Mouse (Mus musculus) heart, postnatal 25 days (tissue): Measurements from ENCODE around the gene Gm9508. TPM values are rescaled to one million over a fixed set of nuclear protein-coding genes. Genes with fewer than 3 reads are reported as not detected.
"Not testable (repeated sequence)": the region's sequence is repeated elsewhere in the genome, so short reads cannot be mapped to it uniquely, and the experiment has no call there.

Experiments used
- DNase-seq: peaks from one replicate; pipeline ENCODE4 v3.0.0; 2022; ENCODE audit warnings: low spot score
- intact Hi-C: fragments of 180-260 bp; cut with DNase I; formaldehyde crosslinking; loops from one replicate; pipeline ENCODE4 v1.15.1; 2025
- total RNA-seq, 2 experiments: library from RNA; stranded (reverse); gene quantifications; 2 replicates each; pipeline ENCODE4 v1.2.3; 2021

Gene Gm9508
- total RNA-seq = not detected

DNA sequence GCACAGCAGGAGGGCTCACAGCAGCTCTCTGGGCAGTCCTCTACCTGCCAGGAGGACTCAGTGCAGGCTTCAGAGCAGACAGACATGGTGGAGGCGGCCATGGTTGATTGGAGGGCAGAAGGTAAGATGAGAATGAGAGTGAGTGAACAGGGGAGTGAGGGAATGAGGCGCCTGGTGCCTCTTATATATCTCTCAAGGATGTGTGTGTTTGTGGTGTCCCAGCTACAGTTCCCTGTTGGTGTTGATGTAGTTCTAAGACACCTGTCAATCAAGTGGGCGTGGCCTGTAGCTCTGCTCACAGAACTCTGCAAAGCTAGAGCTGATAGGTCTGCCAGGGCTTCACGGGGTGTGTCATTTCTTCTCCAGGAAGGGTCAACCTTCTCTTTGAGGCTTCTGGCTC is at the start of gene Gm9508:
Gene Gm9508 (minus strand): TSS at position 101 of the 400 bp plus-strand sequence.
- intact Hi-C loops = no loop called here
- no peak for DNase-seq

DNA sequence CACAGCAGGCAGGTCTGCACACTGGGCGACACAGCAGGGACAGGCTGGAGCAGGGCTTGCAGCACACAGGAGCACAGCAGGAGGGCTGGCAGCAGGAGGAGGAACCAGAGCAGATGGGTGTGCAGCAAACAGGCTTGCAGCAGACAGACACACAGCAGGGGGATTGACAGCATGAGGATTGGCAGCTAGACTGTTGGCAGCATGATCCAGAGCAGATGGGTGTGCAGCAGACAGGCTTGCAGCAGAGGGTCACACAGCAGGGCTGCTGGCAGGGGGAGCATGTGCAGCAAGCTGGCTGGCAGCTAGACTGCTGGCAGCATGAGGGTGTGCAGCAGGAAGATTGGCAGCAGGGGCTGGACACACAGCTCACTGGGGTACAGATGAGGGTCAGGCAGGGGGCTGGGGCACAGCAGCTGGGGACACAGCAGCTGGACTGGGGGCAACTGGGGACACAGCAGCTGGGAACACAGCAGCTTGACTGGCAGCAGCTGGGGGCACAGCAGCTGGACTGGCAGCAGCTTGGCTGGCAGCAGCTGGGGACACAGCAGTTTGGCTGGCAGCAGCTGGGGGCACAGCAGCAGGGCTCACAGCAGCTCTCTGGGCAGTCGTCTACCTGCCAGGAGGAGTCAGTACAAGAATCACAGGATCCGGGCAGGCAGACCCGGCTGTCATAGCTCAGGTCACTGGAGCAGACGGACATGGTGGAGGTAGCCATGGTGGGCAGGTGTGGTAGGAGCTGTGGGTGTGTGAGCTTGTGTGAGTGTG is 45.1 kb upstream of the Gm9508 start, which contains the start of gene Gm18596:
Gene Gm18596 (minus strand): TSS at position 715 of the 765 bp plus-strand sequence.
- intact Hi-C loops, DNase-seq: not testable (repeated sequence)

DNA sequence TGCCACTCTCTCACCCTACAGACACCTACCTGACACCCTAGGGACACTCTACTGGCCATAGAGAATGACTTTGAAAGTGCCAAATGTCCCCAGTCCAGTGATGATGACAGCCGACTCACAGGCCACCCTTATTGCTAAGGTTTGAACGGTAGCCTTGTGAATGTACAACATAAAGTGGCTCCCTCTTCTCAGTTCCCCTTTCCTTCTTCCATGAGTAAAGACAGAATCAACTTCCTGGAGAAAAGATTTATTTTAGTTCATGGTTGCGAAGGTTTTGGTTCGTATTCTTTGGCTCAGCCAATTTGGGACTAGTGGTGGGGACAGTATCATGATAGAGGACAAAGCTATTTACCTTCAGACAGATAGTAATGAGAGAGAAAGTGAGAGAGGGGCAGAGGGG is 41.9 kb upstream of the Gm9508 start:
- no peak for DNase-seq

DNA sequence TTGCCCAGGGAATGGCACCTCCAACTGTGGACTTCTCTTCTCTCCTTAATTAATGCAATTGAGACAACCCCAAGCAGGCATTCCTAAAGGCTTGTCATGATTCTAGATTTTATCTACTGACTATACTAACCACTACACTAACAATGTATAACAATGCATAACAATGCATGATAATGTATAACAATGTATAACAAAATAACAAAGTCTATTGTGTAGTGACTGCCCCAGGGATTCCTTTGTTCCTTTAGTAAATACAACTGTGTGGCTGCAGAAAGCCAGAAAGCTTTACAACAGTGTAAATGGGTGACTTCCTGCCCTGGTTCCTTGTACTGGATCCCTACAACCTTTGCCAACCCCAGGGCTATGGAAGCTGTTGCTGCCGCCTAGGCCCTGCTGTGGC is 38.9 kb upstream of the Gm9508 start:
- intact Hi-C loops = no loop called here
- DNase-seq = no peak

More for the DNA sequence above, 41.9 kb upstream of the Gm9508 start:
- intact Hi-C loops = no loop called here

DNA sequence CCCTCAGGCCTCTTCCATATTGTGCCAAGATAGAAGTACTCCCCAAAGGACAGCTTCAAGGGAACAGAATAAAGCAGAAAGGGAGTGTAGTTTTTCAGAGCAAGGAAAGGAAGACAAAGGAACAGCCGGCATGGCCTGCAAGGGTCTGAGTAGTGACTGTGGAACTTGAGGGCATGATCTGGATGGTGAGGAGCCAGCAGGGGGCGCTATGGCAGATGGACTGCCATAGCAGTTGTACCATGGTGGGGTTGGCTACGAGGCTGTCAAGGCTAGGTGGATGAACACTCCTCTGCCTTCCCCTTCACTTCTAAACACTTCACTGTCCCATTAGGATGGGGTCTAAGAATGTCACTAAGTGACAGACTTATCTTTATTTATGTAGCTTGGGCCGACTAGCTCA is 32.2 kb upstream of the Gm9508 start:
- no peak for DNase-seq
- intact Hi-C loops = loop anchor here (5.0 kb wide), 2 partner anchors 88 to 102 kb away; no protein-coding TSS in a partner anchor

DNA sequence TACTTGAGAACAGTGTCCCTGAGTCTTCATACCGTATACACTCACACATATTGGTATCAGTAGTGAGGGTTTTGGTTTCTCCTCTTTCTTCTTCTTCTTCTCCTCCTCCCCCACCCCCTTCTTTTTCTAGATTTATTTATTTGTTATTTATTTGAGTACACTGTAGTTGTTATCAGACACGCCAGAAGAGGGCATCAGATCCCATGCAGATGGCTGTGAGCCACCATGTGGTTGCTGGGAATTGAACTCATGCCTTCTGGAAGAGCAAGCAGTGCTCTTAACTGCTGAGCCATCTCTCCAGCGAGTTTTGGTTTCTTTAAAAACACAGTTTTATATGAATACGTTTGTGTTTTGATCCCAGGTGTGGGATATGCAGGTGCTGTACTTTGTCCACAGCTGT is 31.2 kb upstream of the Gm9508 start:
- no peak for DNase-seq
- intact Hi-C loops = loop anchor here (5.0 kb wide), 2 partner anchors 89 to 101 kb away; no protein-coding TSS in a partner anchor

DNA sequence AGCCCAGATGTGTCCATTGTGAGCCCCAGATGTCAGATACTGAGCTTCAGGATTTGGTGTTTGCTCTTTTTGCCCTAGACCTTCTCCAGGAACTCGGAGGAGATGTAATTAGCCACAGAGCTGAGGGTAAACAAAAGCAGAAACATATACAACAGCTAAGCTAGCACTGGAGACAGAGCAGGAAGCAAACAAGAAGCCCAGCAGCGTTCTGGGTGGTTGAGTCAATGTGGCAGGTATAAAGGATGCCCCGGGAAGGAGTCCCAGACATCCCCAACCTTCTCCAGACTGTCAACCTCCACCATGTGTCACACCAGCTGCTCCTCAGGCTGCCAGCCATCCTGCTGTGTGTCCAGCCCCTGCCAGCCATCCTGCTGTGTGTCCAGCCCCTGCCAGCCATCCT is 29.2 kb upstream of the Gm9508 start, which contains the start of gene Gm10100:
Gene Gm10100 (plus strand): TSS at position 301 of the 400 bp plus-strand sequence.
- no peak for DNase-seq
- intact Hi-C loops = loop anchor here (2.0 to 5.0 kb wide), 3 partner anchors 91 to 155 kb away; no protein-coding TSS in a partner anchor

DNA sequence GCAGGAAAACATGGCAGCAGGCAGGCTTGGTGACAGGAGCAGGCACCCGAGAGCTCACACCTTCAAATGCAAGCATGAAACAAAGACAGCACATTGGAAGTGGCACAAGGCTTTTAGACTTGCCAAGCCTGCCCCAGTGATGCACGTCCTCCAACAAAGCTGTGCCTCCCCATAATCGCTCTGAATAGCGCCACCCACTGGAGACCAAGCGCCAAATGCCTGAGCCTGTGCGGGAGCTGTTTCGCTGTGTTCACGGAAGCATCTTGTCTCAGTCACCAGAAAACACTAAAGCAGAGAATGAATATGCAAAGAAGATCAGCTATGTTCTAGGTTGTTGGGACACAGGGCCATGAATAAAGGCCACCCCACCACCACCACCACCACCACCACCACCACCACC is 27.8 kb upstream of the Gm9508 start:
- intact Hi-C loops = loop anchor here (5.0 kb wide), 2 partner anchors 92 to 98 kb away; no protein-coding TSS in a partner anchor
- DNase-seq = no peak

DNA sequence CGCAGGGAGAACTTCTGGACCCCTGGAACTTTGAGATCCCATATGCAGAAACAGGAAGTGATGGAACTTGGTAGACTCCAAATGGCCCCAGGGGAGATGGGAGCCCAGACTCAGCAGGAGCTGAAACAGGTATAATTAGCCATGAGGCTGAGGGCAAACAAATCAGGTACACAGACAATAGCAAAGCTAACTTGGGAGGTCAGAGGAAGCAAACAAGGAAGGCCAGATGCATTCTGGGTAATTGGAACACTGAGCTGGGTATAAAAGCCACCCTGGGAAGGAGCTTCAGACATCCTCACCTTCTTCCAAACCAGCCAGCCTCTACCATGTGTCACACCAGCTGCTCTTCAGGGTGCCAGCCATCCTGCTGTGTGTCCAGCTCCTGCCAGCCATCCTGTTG is 23.3 kb upstream of the Gm9508 start, which contains the start of gene Krtap12-1:
Gene Krtap12-1 (plus strand): TSS at position 301 of the 400 bp plus-strand sequence.
- DNase-seq, intact Hi-C loops: not testable (repeated sequence)

DNA sequence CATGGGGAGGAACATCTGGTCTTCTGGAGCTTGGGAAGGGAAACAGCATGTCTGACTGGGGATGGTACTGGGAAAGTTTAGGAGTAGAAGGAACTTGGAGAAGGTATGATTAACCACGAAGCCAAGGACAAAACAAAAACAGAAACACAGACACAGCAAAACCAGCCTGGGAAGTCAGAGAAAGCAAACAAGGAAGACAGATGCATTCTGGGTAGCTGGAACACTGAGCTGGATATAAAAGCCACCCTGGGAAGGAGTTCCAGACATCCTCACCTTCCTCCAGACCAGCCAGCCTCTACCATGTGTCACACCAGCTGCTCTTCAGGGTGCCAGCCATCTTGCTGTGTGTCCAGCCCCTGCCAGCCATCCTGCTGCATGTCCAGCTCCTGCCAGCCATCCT is 18.5 kb upstream of the Gm9508 start, which contains the start of gene Gm10142:
Gene Gm10142 (plus strand): TSS at position 301 of the 400 bp plus-strand sequence.
- DNase-seq = no peak
- intact Hi-C loops = no loop called here

DNA sequence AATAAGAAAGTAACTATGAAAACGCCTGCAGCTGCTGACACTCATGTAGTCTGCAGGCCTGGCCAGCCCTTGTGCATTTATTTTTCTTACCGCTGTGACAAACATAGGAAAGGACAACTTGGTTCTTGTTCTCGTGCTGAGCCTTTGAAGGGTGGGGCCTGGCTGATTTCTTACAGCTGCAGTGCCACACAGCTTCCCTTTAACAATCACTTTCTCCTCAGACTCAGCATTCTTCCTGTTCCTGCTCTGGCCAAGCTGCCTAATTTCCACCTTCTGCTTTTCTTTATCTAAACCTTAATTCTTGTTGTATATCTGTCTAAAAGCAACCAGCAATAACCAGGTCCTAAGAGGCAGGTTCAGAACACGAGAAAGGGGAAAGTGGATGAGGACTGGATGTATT is 16.7 kb upstream of the Gm9508 start:
- DNase-seq = no peak
- intact Hi-C loops = no loop called here

DNA sequence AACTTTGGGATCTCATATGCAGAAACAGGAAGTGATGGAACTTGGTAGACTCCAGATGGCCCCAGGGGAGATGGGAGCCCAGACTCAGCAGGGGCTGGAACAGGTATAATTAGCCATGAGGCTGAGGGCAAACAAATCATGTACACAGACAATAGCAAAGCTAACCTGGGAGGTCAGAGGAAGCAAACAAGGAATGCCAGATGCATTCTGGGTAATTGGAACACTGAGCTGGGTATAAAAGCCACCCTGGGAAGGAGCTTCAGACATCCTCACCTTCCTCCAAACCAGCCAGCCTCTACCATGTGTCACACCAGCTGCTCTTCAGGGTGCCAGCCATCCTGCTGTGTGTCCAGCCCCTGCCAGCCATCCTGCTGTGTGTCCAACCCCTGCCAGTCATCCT is 14.1 kb upstream of the Gm9508 start, which contains the start of gene Gm10024:
Gene Gm10024 (plus strand): TSS at position 301 of the 400 bp plus-strand sequence.
- intact Hi-C loops = not testable (repeated sequence)

DNA sequence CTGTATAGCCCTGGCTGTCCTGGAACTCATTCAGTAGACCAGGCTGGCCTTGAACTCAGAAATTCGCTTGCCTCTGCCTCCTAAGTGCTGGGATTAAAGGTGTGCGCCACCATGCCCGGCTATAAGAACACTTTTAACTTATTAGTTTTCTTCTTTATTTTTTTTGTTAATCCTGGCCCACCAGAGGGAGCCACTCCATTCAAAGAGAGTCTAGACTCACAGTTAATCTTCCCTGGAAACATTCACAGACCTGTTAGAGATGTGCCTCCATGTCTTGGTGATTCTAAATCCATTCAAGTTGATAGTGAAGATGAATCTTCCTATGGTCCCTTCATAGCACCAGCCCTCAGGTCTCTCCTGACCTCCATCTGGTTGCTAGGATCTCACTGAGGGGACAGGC is 12.8 kb upstream of the Gm9508 start:
- intact Hi-C loops = loop anchor here (5.0 kb wide), 1 partner anchor 167 kb away; no protein-coding TSS in a partner anchor
- no peak for DNase-seq

More for the DNA sequence above, 14.1 kb upstream of the Gm9508 start, which contains the start of gene Gm10024:
- not testable (repeated sequence) for DNase-seq

DNA sequence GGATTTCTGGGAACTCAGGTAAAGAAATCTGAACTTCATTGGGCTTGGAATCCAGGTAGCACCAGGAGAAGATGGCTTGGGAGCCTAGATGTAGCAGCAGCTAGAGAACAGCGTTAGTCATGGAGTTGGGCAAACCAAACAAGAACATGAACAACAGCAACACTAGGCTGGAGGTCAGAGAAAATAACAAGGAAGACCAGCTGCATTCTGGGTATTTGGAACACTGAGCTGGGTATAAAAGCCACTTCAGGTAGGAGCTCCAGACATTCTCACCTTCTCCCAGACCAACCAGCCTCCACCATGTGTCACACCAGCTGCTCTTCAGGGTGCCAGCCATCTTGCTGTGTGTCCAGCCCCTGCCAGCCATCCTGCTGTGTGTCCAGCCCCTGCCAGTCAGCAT is 9.3 kb upstream of the Gm9508 start, which contains the start of gene Gm10272:
Gene Gm10272 (plus strand): TSS at position 301 of the 400 bp plus-strand sequence.
- DNase-seq = no peak
- intact Hi-C loops = loop anchor here (5.0 kb wide), 1 partner anchor 171 kb away; no protein-coding TSS in a partner anchor

DNA sequence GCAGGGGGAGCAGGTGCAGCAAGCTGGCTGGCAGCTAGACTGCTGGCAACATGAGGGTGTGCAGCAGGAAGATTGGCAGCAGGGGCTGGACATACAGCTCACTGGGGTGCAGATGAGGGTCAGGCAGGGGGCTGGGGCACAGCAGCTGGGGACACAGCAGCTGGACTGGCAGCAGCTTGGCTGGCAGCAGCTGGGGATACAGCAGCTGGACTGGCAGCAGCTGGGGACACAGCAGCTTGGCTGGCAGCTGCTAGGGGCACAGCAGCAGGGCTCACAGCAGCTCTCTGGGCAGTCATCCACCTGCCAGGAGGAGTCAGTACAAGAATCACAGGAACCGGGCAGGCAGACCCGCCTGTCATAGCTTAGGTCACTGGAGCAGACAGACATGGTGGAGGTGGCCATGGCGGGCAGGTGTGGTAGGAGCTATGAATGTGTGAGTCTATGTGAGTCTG is 6.7 kb downstream of the Gm9508 start, which contains the start of gene Gm19402:
Gene Gm19402 (minus strand): TSS at position 402 of the 452 bp plus-strand sequence.
- intact Hi-C loops, DNase-seq: not testable (repeated sequence)

DNA sequence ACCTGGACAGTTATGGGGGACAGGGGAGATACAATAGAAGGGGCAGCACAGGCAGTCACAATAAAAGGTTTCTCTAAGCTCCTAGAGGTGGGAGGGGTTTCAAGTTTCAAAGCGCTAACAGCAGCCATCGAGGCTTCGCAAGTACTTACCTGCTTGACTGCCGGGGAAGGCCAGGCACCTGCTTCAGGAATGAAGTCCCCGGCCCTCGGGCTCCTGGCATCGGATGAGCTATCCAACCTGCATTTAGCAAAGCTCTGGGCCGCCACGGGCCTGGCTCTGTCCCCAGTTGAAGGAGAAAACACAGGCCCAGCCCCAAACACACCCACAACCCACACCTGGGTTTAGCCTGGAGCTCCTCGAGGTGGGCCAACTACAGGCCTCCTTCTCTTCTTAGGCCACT is 10.0 kb downstream of the Gm9508 start:
- DNase-seq = no peak
- intact Hi-C loops = no loop called here

DNA sequence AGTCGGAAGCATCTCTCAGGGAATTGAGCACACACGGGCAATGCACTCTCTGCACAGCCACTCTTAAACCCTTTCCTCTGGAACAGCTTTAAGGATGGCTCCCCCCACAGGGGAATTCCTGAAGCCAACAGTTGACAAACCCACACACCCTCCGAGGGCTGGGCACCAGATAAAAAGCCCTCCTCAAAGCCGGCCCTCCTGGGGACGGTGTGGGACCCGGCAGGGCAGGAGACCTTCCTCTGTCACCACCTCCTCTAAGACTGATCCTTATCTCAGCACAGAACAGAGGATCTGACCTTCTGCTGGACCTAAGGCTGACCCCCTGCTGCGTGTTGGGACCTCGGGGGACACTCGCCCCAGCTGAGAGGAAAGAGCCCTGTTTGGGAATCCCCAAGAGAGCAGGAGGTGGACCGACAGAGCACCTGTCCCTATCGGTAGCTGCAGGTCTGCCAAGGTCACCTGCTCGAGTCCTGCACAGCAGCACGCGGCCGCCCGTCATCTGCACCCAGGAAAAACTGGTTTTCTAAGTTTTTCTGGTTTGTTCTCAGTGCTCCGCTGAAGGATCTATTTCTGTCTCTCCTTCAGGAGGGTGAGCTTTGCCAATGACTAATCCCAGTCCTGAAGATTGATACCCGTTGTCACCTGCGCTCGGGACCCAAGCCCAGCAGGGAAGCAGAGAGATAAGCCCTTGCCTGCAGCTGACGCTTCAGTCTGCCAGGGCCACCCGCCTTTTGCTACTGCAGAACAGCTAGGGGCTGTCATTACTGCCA is 11.0 kb downstream of the Gm9508 start, which contains the start of gene Tspear:
Gene Tspear (plus strand): TSS at position 675 of the 770 bp plus-strand sequence.
- no peak for DNase-seq
- intact Hi-C loops = no loop called here

DNA sequence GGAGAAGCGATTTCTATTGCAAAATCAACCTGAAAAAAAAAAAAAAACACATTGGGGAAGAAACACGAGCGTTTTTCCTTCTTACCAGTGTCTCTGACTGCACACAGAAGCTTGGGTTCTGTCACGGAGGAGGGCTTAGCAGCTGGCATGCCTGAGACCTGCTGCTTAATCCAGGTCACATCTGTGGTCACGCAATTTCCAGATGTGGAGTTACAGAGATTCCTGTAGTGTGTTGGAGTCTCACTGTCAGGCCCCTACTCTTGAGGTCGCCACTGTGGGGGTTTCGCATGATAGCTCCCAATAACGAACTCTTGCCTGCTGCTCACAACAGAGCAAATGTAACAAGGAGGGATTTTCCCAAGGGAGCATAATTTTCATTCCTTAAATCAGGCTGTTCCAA is 12.9 kb downstream of the Gm9508 start:
- intact Hi-C loops = no loop called here
- DNase-seq = no peak

DNA sequence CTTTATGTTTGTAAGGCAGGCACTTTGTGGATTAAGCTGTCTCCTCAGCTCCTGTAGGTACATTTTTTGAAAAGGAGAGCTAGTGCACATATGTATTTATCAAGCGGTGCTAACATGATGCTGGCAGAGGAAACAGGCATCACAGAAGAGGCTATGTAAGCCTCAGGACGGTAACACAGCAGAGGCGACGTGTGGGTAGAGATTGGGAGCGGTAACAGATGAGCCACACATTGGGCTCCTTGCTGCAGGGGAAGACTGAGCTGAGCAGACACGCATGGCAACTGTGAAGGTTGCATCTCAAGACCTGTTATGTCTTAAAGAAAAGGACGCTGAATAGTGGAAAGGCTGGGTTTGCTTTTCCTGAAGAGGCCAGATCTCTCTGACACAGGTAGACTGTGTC is 14.0 kb downstream of the Gm9508 start:
- intact Hi-C loops = no loop called here
- no peak for DNase-seq

DNA sequence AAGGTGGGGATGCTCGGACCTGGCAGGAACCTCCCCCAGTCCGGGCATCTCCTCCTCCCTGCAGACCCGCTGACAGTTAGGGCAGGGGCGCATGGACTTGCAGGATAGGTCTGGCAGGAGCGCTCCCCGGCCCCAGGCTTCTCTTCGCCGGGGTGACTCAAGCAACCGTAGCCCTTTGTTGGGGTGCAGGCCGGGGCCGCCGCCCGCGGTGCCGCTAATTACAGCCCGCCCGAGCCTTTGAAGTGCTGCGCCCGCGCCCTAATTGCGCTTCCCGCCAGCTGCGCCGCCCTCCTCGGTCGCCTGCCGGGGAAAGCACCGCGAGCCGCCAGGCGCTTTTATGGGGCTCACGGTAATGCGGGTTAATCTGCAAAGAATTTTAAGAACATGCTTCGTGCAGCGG is 19.5 kb downstream of the Gm9508 start:
- intact Hi-C loops = no loop called here
- no peak for DNase-seq
